Mouse (Mus musculus): Measurements from ENCODE around the gene Jagn1. TPM values are rescaled to one million over a fixed set of nuclear protein-coding genes. Genes with fewer than 3 reads are reported as not detected.

Jagn1 gene
- polyA plus RNA-seq, 1 experiment from 2014 or later, result 89.7 TPM

DNA sequence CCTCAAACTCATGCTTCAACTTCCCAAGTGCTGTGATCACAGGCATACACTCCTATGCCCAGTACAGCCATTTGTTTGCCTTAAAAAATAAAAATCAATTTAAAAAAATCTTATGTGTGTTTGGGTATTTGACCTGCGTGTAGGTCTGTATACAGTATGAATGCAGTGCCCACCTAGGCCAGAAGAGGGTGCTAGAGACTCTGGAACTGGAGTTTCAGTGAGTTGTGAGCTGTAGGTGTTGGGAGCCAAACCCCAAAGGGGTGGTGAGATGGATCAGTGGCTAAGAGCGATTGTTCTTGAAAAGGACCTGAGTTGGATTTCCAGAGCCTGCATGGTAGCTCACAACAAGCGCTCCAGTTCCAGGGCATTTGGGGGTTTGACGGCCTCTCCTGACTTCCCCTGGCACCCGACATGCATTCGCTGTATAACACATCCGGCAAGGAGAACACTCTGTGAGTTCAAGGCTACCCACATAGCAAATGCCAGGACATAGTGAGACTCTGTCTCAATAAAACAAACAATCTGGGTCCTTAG, 1.2 kb upstream of the Jagn1 start:
- 56% methylated on average over 7 of the region's 7 CpGs for WGBS
- no peaks in the 10 kb centered on the region for H3K9me3 ChIP-seq (ENCODE audit: control insufficient read depth, low read length)
- H3K36me3 ChIP-seq (ENCODE audit: control insufficient read depth, insufficient read depth, low read length), result no peaks in the 10 kb centered on the region
- no peak overlapping the region for H3K9ac ChIP-seq (ENCODE audit: low read depth, low read length)
- no peaks in the 10 kb centered on the region for H3K27me3 ChIP-seq (replicated peaks; ENCODE audit: control insufficient read depth, insufficient read depth, low read length)
- H3K4me3 ChIP-seq (ENCODE audit: low read length), result no peak overlapping the region
- H3K27ac ChIP-seq (ENCODE audit: low read length), result no peak overlapping the region
- peak; percentile 15; the same call in 1 of the 2 replicates for ATAC-seq
- H3K4me2 ChIP-seq (ENCODE audit: low read depth, low read length), result no peak overlapping the region
- H3K4me1 ChIP-seq (ENCODE audit: control insufficient read depth, insufficient read depth, low read length), result peaks cover 7% of the 10 kb centered on the region; the same call in 1 of the 2 replicates

GRCm38 (mm10) chr6:113442087-113442441, 305 bp upstream of the Jagn1 start:
- Histone ChIP-seq H3K9me3 (ENCODE audit: control insufficient read depth, low read length) (no peaks in the 10 kb centered on the region), H3K4me1 (ENCODE audit: control insufficient read depth, insufficient read depth, low read length) (peaks cover 7% of the 10 kb centered on the region; the same call in 1 of the 2 replicates), H3K27ac (ENCODE audit: low read length) (0 out of 2 replicates have a peak overlapping the region, but pooled peaks have one; percentile 1), H3K4me3 (ENCODE audit: low read length) (peak overlapping the region; percentile 79), H3K9ac (ENCODE audit: low read depth, low read length) (peak overlapping the region; percentile 94), H3K27me3 (replicated peaks; ENCODE audit: control insufficient read depth, insufficient read depth, low read length) (no peaks in the 10 kb centered on the region), H3K4me2 (ENCODE audit: low read depth, low read length) (peak overlapping the region; percentile 87), H3K36me3 (ENCODE audit: control insufficient read depth, insufficient read depth, low read length) (0 out of 2 replicates have a peak, but pooled peaks cover 4% of the 10 kb centered on the region)
- 41% methylated on average over 9 of the region's 9 CpGs for WGBS
- ATAC-seq, result 0 out of 2 replicates have a peak, but pooled peaks have one; percentile 14

DNA sequence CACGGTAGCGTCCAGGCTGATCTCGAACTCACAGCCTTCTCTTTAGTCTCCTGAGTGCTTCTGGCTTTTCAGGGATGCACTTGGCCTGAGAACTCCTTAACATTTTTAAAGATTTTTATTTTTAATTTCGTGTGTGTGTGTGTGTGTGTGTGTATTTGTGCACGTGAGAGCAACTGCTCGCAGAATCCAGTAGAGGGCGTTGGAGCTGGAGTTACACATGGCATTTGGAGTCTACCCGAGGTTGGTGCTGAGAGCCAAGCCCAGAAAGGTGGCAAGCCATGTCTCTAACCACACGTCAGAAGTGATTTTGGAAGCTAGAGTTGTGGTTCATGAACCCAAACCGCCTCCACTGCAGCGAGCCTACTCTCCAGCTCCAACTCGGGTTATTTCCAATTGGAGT, 722 bp downstream of the Jagn1 start:
- H3K27me3 ChIP-seq (replicated peaks; ENCODE audit: control insufficient read depth, insufficient read depth, low read length), result no peaks in the 10 kb centered on the region
- no peaks in the 10 kb centered on the region for H3K9me3 ChIP-seq (ENCODE audit: control insufficient read depth, low read length)
- WGBS, result 43% methylated on average over 12 of the region's 12 CpGs
- H3K27ac ChIP-seq (ENCODE audit: low read length), result peak overlapping the region; percentile 67; the same call in 1 of the 2 replicates
- ATAC-seq, result no peak
- peak overlapping the region; percentile 94 for H3K9ac ChIP-seq (ENCODE audit: low read depth, low read length)
- peaks cover 7% of the 10 kb centered on the region; the same call in 1 of the 2 replicates for H3K4me1 ChIP-seq (ENCODE audit: control insufficient read depth, insufficient read depth, low read length)
- peak overlapping the region; percentile 79 for H3K4me3 ChIP-seq (ENCODE audit: low read length)
- H3K36me3 ChIP-seq (ENCODE audit: control insufficient read depth, insufficient read depth, low read length), result peaks cover 14% of the 10 kb centered on the region; the same call in 1 of the 2 replicates
- H3K4me2 ChIP-seq (ENCODE audit: low read depth, low read length), result peak overlapping the region; percentile 87

DNA sequence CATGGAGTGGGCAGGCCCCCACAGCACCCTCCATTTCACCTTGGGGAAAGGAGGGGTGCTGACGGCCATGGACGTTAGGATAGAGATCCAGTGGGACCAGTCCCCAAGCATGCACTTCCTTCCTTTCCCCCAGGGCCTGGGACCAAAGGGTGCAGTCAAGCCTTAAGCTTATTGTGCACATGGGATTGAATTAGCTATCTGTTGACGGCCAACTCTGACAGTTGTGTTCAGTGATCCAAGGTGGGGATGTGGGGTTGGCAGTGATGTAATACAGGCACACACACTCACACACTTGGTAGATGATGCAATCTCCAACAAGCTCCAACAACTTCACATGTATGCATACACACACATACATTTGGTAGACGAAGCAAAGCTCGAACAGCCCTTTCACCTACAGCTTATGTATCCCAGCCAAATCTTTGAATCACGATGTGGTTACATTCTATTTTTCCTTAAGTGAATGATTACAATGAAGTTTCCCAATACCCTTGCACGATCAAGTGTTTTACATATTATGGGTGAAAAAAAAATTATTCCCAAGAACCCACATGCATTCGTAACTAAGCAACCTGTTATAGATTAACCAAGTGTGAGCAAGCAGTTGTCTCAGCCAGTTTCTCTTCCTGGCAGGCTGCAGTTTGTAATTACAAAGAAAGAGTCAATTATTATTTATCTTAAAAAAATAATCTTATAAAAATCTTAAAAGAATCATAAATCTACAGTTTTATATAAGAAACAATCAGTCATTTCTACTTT, 2.0 kb downstream of the Jagn1 start:
- WGBS, result 66% methylated on average over 7 of the region's 8 CpGs
- peak; percentile 32 for ATAC-seq
- peaks cover 18% of the 10 kb centered on the region; the same call in 1 of the 2 replicates for H3K36me3 ChIP-seq (ENCODE audit: control insufficient read depth, insufficient read depth, low read length)

GRCm38 (mm10) chr6:113447639-113448038, 5.3 kb downstream of the Jagn1 start:
- no peak for ATAC-seq
- Histone ChIP-seq H3K4me3 (ENCODE audit: low read length) (no peak overlapping the region), H3K27ac (ENCODE audit: low read length) (no peak overlapping the region), H3K9me3 (ENCODE audit: control insufficient read depth, low read length) (no peaks in the 10 kb centered on the region), H3K4me1 (ENCODE audit: control insufficient read depth, insufficient read depth, low read length) (peaks cover 7% of the 10 kb centered on the region; the same call in 1 of the 2 replicates), H3K27me3 (replicated peaks; ENCODE audit: control insufficient read depth, insufficient read depth, low read length) (no peaks in the 10 kb centered on the region), H3K9ac (ENCODE audit: low read depth, low read length) (no peak overlapping the region), H3K36me3 (ENCODE audit: control insufficient read depth, insufficient read depth, low read length) (peaks cover 18% of the 10 kb centered on the region; the same call in 1 of the 2 replicates), H3K4me2 (ENCODE audit: low read depth, low read length) (no peak overlapping the region)
- WGBS, result 91% methylated on average over 4 of the region's 4 CpGs

More for the DNA sequence above, 2.0 kb downstream of the Jagn1 start:
- Histone ChIP-seq H3K27ac (ENCODE audit: low read length) (peak overlapping the region; percentile 9; the same call in 1 of the 2 replicates), H3K9me3 (ENCODE audit: control insufficient read depth, low read length) (no peaks in the 10 kb centered on the region), H3K4me3 (ENCODE audit: low read length) (no peak overlapping the region), H3K4me1 (ENCODE audit: control insufficient read depth, insufficient read depth, low read length) (peaks cover 7% of the 10 kb centered on the region; the same call in 1 of the 2 replicates), H3K27me3 (replicated peaks; ENCODE audit: control insufficient read depth, insufficient read depth, low read length) (no peaks in the 10 kb centered on the region), H3K9ac (ENCODE audit: low read depth, low read length) (no peak overlapping the region), H3K4me2 (ENCODE audit: low read depth, low read length) (no peak overlapping the region)

DNA sequence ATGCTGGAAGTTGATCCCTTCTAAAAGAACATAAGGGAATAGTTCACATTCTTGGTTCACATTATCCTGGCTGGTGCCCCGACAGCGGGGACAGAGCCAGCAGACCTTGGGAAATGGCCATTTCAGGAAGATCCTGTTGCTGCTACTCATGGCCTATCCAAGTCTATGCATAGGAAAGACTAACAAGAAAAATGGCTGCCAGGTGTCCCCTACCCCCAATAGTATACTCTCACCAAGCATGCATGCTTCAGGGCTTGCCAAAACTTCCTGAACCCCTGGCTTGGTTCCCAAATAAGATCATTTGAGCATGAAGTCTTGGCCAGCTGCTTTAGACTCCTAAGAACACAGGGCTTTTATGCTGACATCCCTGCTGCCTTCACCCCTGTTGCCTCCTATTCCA, 9.5 kb downstream of the Jagn1 start:
- 70% methylated on average over 2 of the region's 2 CpGs for WGBS
- Histone ChIP-seq H3K4me2 (ENCODE audit: low read depth, low read length) (no peak overlapping the region), H3K9me3 (ENCODE audit: control insufficient read depth, low read length) (no peaks in the 10 kb centered on the region), H3K27me3 (replicated peaks; ENCODE audit: control insufficient read depth, insufficient read depth, low read length) (no peaks in the 10 kb centered on the region), H3K4me1 (ENCODE audit: control insufficient read depth, insufficient read depth, low read length) (no peaks in the 10 kb centered on the region), H3K36me3 (ENCODE audit: control insufficient read depth, insufficient read depth, low read length) (peaks cover 16% of the 10 kb centered on the region; the same call in 1 of the 2 replicates), H3K4me3 (ENCODE audit: low read length) (no peak overlapping the region), H3K27ac (ENCODE audit: low read length) (no peak overlapping the region), H3K9ac (ENCODE audit: low read depth, low read length) (no peak overlapping the region)
- no peak for ATAC-seq

GRCm38 (mm10) chr6:113455007-113455406, 12.6 kb downstream of the Jagn1 start:
- no peak overlapping the region for H3K9ac ChIP-seq (ENCODE audit: low read depth, low read length)
- H3K4me2 ChIP-seq (ENCODE audit: low read depth, low read length), result no peak overlapping the region
- no peaks in the 10 kb centered on the region for H3K9me3 ChIP-seq (ENCODE audit: control insufficient read depth, low read length)
- peak; percentile 55; the same call in 1 of the 2 replicates for ATAC-seq
- H3K4me3 ChIP-seq (ENCODE audit: low read length), result no peak overlapping the region
- WGBS, result 56% methylated on average over 5 of the region's 5 CpGs
- H3K36me3 ChIP-seq (ENCODE audit: control insufficient read depth, insufficient read depth, low read length), result no peaks in the 10 kb centered on the region
- H3K27me3 ChIP-seq (replicated peaks; ENCODE audit: control insufficient read depth, insufficient read depth, low read length), result no peaks in the 10 kb centered on the region
- no peaks in the 10 kb centered on the region for H3K4me1 ChIP-seq (ENCODE audit: control insufficient read depth, insufficient read depth, low read length)
- no peak overlapping the region for H3K27ac ChIP-seq (ENCODE audit: low read length)

DNA sequence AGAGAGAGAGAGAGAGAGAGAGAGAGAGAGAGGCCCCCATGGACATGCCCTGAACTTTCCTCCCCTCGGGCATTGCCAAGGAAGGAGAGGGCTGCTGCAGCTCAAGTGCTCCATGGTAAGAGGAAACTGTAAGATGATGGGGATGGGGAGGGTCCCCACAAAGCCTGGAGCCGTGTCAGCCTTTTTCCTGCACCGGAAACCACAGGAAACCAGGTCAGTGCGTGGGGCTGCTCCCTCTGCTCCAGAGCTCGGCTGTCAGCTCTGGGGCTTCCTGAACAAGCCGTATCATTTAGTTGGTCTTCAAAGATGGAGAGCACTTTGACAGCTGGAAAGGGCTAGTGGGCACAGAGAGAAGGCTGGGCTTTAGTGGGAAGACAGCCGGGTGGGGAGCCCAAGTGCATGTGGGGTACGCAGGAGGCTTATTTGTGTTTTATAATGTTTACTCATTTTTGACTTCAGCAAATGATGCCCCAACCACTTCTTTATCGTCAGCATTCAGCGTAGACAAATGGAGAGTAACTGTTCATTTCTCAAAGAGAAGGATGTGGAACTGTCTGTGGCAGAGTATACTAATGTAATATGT, 15.7 kb downstream of the Jagn1 start, which contains the start of gene Il17re:
TSS of gene Il17re (plus strand) at position 533 of the 583 bp plus-strand sequence.
- no peak within 1 kb of the TSS for H3K27ac ChIP-seq (ENCODE audit: low read length)
- H3K9me3 ChIP-seq (ENCODE audit: control insufficient read depth, low read length), result no peaks in the 10 kb centered on the region
- peak within 1 kb of the TSS; percentile 64 for H3K9ac ChIP-seq (ENCODE audit: low read depth, low read length)
- H3K4me2 ChIP-seq (ENCODE audit: low read depth, low read length), result peak within 1 kb of the TSS; percentile 30
- no peaks in the 10 kb centered on the region for H3K4me1 ChIP-seq (ENCODE audit: control insufficient read depth, insufficient read depth, low read length)
- no peak for ATAC-seq
- 54% methylated on average over 10 of the region's 10 CpGs for WGBS
- no peaks in the 10 kb centered on the region for H3K36me3 ChIP-seq (ENCODE audit: control insufficient read depth, insufficient read depth, low read length)
- H3K4me3 ChIP-seq (ENCODE audit: low read length), result peak within 1 kb of the TSS; percentile 27
- H3K27me3 ChIP-seq (replicated peaks; ENCODE audit: control insufficient read depth, insufficient read depth, low read length), result no peaks in the 10 kb centered on the region

- Histone ChIP-seq H3K4me3 (ENCODE audit: low read length) (peak overlapping the region; percentile 27), H3K4me2 (ENCODE audit: low read depth, low read length) (peak overlapping the region; percentile 30; the same call in 1 of the 2 replicates), H3K9ac (ENCODE audit: low read depth, low read length) (peak overlapping the region; percentile 64), H3K4me1 (ENCODE audit: control insufficient read depth, insufficient read depth, low read length) (no peaks in the 10 kb centered on the region), H3K9me3 (ENCODE audit: control insufficient read depth, low read length) (no peaks in the 10 kb centered on the region), H3K27ac (ENCODE audit: low read length) (no peak overlapping the region), H3K27me3 (replicated peaks; ENCODE audit: control insufficient read depth, insufficient read depth, low read length) (no peaks in the 10 kb centered on the region), H3K36me3 (ENCODE audit: control insufficient read depth, insufficient read depth, low read length) (no peaks in the 10 kb centered on the region)
- peak; percentile 92 for ATAC-seq
- 47% methylated on average over 10 of the region's 10 CpGs for WGBS
Observed at GRCm38 (mm10) chr6:113458635-113459034, 16.3 kb downstream of the Jagn1 start.

Data from intestine, embryonic 16.5 days (tissue).